Mouse (Mus musculus) E14TG2a.4 (cell line): ENCODE measurements around the gene Creb5.

Source experiments
- CTCF ChIP-seq: conservative IDR thresholded peaks from 2 replicates; pipeline ENCODE4 v1.5.1; 2014; ENCODE audit warnings: low read length
- NANOG ChIP-seq: IDR thresholded peaks from 2 replicates; pipeline ENCODE4 v1.6.1; 2014; ENCODE audit warnings: borderline replicate concordance, low read length, mixed read lengths
- POU5F1 ChIP-seq: IDR thresholded peaks from 2 replicates; pipeline ENCODE4 v1.6.1; 2014; ENCODE audit warnings: low read length, borderline replicate concordance

DNA sequence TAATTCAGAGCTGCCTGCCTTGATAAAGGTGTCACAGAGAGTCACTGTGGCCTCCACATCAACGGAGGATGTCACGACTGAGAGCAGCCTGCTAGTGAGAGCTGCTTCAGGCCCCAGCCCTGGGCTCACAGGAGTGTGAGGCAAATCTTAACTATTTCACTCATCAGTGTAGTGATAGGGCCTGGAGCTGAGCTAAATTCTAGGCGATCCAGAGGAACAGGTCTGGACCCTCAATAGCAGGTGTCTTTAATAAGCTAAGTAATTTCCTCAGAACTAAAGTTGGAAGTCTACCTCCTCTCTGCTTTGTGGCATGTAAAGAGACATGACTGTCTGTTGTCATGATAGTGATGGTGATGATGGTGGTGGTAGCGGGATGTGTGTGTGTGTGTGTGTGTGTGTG lies 283.8 kb downstream of the Creb5 start:
- no peak for TF ChIP-seq CTCF
- no peak for TF ChIP-seq POU5F1
- no peak for TF ChIP-seq NANOG
